Mouse (Mus musculus) cortical plate, adult 2 months (tissue): Measurements from ENCODE around the gene Thbs4.

Source experiments
- CTCF ChIP-seq: fragments of 200-500 bp; IDR thresholded peaks from 2 replicates; pipeline ENCODE4 v1.5.1; 2011; ENCODE audit warnings: mild to moderate bottlenecking, control low read depth, low read length; ENCODE audit not compliant: insufficient read depth; ENCODE audit errors: extremely low read depth
- POLR2A ChIP-seq: fragments of 200-500 bp; IDR thresholded peaks from 2 replicates; pipeline ENCODE4 v1.6.1; 2011; ENCODE audit warnings: mild to moderate bottlenecking, low read length, control low read depth; ENCODE audit not compliant: insufficient read depth; ENCODE audit errors: extremely low read depth

DNA sequence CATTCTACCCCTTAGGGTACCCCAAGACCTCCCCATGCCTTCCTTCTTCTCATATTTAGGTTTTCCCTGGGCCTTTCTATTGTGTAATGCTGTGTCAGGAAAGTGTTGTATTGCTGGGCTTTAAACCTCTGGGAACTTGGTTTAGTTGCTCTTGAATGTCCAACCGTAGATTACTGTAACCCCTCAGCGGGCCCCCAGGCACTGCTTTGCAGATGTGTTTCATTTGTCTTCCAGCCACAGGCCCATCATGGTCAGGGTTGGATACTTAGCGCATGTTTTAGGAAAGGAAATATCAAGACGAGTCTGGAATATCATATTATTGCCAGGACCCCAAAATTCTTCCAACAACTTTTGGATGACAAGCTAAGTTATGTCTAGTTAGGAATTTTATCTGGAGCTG, 73.6 kb downstream of the Thbs4 start:
- TF ChIP-seq CTCF, result no peak
- no peak for TF ChIP-seq POLR2A
